Mouse (Mus musculus): Measurements from ENCODE around the gene Dennd2a.

The Dennd2a gene

GRCm38 (mm10) chr6:39556900-39557659 is 587 bp downstream of the Dennd2a start:
- WGBS, result 2% methylated on average over 54 of the region's 54 CpGs

- WGBS, result 76% methylated on average over 2 of the region's 2 CpGs
These were observed 2.1 kb downstream of the Dennd2a start for GRCm38 (mm10) chr6:39555648-39555945.

DNA sequence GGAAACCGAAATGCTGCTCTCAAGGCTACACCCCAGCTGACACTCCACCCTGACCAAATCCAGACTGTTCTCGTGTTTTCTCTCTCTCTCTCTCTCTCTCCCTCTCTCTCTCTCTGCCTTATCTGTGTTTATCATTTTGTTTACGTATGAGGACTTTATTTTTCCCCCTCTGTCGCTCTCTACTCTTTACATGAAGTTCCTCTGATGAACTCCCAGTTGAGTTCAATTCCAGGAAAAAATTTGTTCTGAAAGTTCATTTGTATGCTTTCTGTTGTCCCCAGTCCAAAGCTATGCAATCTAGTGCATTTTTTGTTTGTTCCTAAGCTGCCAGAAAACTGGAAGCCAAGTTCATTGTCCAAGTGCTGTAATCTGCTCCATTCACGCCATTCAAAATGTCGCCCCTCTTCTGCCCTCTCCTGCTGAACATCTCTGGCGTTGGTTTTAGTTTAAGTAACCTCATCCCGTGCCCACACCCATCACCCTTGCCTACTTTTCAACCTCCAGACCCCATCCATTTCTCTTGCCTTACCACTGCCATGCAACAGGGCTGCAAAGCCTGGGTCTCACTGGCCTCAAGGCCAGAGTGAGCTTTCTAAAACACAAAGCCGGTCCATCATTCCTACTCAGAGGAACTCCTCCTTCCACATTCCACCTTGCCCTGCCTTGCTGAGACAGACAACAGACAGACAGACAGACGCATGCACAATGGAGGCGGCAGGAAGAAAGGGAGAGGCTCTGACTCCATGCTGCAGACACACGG is 2.6 kb downstream of the Dennd2a start:
- 76% methylated on average over 12 of the region's 12 CpGs for WGBS

- 73% methylated on average over 8 of the region's 8 CpGs for WGBS
These were observed 5.6 kb downstream of the Dennd2a start for GRCm38 (mm10) chr6:39551981-39552636.

DNA sequence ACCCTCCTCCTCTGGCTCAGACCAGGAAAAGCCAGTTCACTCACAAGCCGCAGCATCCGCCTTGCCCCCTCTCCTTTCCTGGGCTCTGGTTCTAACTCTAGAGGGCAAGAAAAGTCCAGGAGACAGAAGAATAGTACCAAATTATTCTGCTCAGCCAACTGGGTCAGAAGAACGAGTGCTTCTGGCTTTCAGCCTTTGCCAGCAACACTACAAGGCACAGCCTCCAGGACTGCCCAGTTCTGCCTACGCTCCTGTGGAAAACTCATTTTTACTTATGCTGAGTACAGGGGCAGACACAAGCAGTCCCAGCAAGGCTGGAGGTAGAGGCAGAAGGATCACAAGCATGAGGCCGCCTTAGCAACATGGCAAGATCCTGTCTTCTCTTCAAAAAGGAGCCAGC is 9.6 kb downstream of the Dennd2a start:
- 65% methylated on average over 5 of the region's 5 CpGs for WGBS

DNA sequence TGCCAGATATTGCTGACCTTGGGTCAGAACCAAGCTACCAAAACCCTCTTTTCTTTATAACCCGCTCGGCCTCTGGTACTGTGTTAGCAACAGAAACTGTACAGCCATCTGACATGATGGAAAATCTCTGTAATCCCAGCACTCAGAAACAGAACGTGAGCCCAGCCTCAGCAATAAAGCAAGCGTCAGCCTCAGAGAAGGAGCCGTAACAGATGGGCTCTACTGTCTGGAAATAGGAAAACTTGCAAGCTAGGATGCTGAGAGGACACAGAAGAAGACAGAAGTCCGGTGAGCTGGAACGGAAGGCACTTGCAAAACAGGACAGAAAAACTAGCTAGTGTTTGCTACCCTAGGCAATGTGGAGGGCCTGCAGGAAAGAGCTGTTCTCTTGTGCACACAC is 12.2 kb downstream of the Dennd2a start:
- 71% methylated on average over 7 of the region's 7 CpGs for WGBS

DNA sequence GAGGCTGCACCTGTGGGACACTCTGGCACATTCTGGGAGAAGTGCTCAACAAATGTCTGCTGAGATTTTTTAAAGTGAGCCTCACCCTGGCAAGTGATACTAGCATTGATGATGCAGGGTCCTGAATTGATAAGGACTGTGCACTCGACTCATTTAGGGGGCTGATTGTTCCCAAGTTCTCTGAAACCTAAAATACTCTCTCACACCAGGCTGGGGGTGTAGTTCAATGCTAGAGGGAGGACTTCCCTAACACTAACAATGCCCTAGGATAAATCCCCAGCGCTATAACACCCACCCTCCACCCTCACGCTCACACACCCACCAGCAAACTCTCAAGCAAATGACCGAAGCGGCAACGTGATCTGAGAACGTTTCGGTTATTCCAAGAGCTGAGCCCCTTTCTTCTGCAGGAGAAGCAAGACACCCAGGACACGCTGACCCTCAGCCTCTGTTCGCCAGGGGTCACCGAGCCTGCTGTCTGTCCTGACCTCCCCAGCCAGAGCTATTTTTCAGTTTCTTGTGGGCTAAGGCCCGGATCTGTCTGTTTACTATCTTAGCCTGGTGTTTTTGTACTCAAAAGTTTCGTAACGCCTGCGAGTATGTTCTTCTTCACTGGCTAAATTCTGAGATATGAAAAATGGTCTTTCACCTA is 13.8 kb downstream of the Dennd2a start:
- WGBS, result 71% methylated on average over 15 of the region's 15 CpGs

- WGBS, result 36% methylated on average over 15 of the region's 15 CpGs
These were observed 14.8 kb downstream of the Dennd2a start for GRCm38 (mm10) chr6:39542631-39543597.

GRCm38 (mm10) chr6:39540563-39540962 is 17.1 kb downstream of the Dennd2a start:
- WGBS, result 57% methylated on average over 2 of the region's 2 CpGs

DNA sequence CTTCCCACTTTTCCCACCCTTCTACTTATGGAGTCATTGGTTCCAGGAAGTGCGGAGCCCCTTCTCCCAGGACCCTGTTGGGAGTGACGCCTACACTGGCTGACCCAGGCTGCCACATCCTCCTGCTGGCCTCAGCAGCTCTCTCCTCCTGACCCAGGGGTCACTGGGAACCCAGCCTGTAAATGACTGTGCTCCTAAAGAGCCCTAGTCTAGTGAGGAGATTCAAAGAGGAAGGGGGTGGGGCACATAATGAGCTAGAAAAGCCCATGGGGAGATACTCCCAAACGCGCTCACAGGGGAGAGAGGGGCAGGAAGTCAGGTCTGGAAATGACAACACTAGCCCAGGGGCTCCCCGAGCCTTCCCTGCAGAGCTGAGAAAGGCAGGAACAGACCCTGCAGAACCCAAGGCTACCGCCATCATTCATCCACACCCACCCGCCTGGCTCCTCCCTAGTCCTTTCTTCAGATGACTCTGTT is 17.9 kb downstream of the Dennd2a start:
- 45% methylated on average over 7 of the region's 7 CpGs for WGBS

GRCm38 (mm10) chr6:39538227-39538626 is 19.4 kb downstream of the Dennd2a start:
- WGBS, result 83% methylated on average over 8 of the region's 8 CpGs

GRCm38 (mm10) chr6:39537276-39537675 is 20.4 kb downstream of the Dennd2a start:
- WGBS, result 94% methylated on average over 5 of the region's 5 CpGs

DNA sequence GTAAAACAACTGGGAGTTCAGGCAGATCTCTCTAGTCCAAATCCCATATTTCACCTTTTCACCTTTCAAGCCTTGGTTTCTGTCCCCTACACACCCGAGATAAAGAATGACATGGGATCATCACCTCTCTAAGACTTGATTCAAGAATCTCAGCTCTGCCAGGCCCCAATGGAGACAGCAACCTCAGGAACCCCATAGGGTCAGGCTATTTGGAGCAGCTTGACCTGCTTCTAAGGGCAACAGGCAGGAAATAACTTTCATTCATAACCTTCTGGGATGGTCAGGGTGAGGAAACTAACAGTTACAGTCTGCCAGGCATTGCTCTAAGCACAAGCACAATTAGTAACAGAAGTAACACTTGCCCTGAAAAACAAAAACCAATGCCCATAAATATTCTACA is 21.0 kb downstream of the Dennd2a start:
- 83% methylated on average over 1 of the region's 1 CpGs for WGBS

- WGBS, result 22% methylated on average over 12 of the region's 12 CpGs
These were observed 28.8 kb downstream of the Dennd2a start for GRCm38 (mm10) chr6:39528671-39529535.

- 31% methylated on average over 4 of the region's 4 CpGs for WGBS
These were observed 29.9 kb downstream of the Dennd2a start for GRCm38 (mm10) chr6:39527811-39528210.

- WGBS, result 62% methylated on average over 7 of the region's 7 CpGs
These were observed 30.3 kb downstream of the Dennd2a start for GRCm38 (mm10) chr6:39527337-39527784.

- 57% methylated on average over 10 of the region's 10 CpGs for WGBS
These were observed 30.9 kb downstream of the Dennd2a start for GRCm38 (mm10) chr6:39526797-39527196.

GRCm38 (mm10) chr6:39523161-39523560 is 34.5 kb downstream of the Dennd2a start:
- WGBS, result 91% methylated on average over 13 of the region's 13 CpGs

- 68% methylated on average over 5 of the region's 5 CpGs for WGBS
These were observed 35.2 kb downstream of the Dennd2a start for GRCm38 (mm10) chr6:39522425-39522824.

GRCm38 (mm10) chr6:39515739-39516131 is 41.9 kb downstream of the Dennd2a start:
- 24% methylated on average over 6 of the region's 6 CpGs for WGBS
